Mouse (Mus musculus) cortical plate, adult 2 months (tissue): Measurements from ENCODE around the gene Arhgef7.

Source experiments
- CTCF ChIP-seq: fragments of 200-500 bp; IDR thresholded peaks from 2 replicates; pipeline ENCODE4 v1.5.1; 2011; ENCODE audit warnings: mild to moderate bottlenecking, control low read depth, low read length; ENCODE audit not compliant: insufficient read depth; ENCODE audit errors: extremely low read depth
- POLR2A ChIP-seq: fragments of 200-500 bp; IDR thresholded peaks from 2 replicates; pipeline ENCODE4 v1.6.1; 2011; ENCODE audit warnings: mild to moderate bottlenecking, low read length, control low read depth; ENCODE audit not compliant: insufficient read depth; ENCODE audit errors: extremely low read depth

DNA sequence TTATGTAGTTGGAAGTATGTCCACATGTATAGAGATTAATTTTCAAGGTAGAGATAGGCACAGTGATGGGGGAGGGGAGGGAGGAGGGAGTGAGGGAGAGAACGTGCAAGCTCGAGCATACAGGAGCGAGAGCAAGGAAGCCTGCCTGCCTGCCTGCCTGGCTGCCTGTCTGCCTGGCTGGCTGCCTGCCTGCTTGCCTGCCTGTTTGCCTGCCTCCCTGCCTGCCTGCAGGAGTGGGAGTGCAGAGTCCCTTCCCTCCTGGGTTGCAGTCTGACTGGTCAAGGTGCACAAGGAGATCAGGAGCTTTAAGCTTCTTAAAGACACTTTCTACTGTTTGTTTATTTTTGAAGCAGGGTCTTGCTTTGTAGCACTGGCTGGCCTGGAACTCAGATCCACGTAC is 57.6 kb downstream of the Arhgef7 start:
- TF ChIP-seq CTCF (no peak), POLR2A (no peak)
